Mouse (Mus musculus): ENCODE measurements around the gene Cnot10. TPM values are rescaled to one million over a fixed set of nuclear protein-coding genes. Genes with fewer than 3 reads are reported as not detected.

Cnot10 gene
- total and polyA plus RNA-seq, 2 experiments = 10.7 to 15.2 TPM

- Histone ChIP-seq H3K4me3 (ENCODE audit: insufficient read depth, low read depth, low read length) (no peak overlapping the region), H3K4me1 (ENCODE audit: control insufficient read depth, insufficient read depth, low read length) (no peaks in the 10 kb centered on the region), H3K9ac (ENCODE audit: low read depth, low read length) (no peak overlapping the region), H3K27me3 (ENCODE audit: control insufficient read depth, insufficient read depth, low read length) (no peaks in the 10 kb centered on the region), H3K79me2 (ENCODE audit: control insufficient read depth, insufficient read depth, low read length) (no peaks in the 10 kb centered on the region), H3K36me3 (ENCODE audit: control insufficient read depth, insufficient read depth, low read length) (no peaks in the 10 kb centered on the region), H3K27ac (replicated peaks; ENCODE audit: insufficient read depth, low read depth, low read length) (no peak overlapping the region)
- WGBS = 86% methylated on average over 4 of the region's 4 CpGs
- no peak for DNase-seq (ENCODE audit: extremely low read depth, low read depth, low spot score)
- TF ChIP-seq POLR2A (IDR thresholded peaks at IDR 0.05; ENCODE audit: extremely low read depth, insufficient read depth, low read length) = no peak
- no peak for TF ChIP-seq CTCF (IDR thresholded peaks at IDR 0.05; ENCODE audit: low read depth, low read length)
These were observed 42.2 kb upstream of the Cnot10 start for GRCm38 (mm10) chr9:114682193-114682592.

- no peak for DNase-seq (ENCODE audit: extremely low read depth, low read depth, low spot score)
- Histone ChIP-seq H3K27me3 (ENCODE audit: control insufficient read depth, insufficient read depth, low read length) (no peaks in the 10 kb centered on the region), H3K79me2 (ENCODE audit: control insufficient read depth, insufficient read depth, low read length) (no peaks in the 10 kb centered on the region), H3K9ac (ENCODE audit: low read depth, low read length) (no peak overlapping the region), H3K27ac (replicated peaks; ENCODE audit: insufficient read depth, low read depth, low read length) (no peak overlapping the region), H3K4me3 (ENCODE audit: insufficient read depth, low read depth, low read length) (no peak overlapping the region), H3K4me1 (ENCODE audit: control insufficient read depth, insufficient read depth, low read length) (no peaks in the 10 kb centered on the region), H3K36me3 (ENCODE audit: control insufficient read depth, insufficient read depth, low read length) (no peaks in the 10 kb centered on the region)
- no peak for TF ChIP-seq CTCF (IDR thresholded peaks at IDR 0.05; ENCODE audit: low read depth, low read length)
- TF ChIP-seq POLR2A (IDR thresholded peaks at IDR 0.05; ENCODE audit: extremely low read depth, insufficient read depth, low read length) = no peak
- WGBS = 87% methylated on average over 6 of the region's 6 CpGs
These were observed 40.5 kb upstream of the Cnot10 start for GRCm38 (mm10) chr9:114680531-114680930.

GRCm38 (mm10) chr9:114679944-114680343, 40.0 kb upstream of the Cnot10 start:
- Histone ChIP-seq H3K4me1 (ENCODE audit: control insufficient read depth, insufficient read depth, low read length) (no peaks in the 10 kb centered on the region), H3K36me3 (ENCODE audit: control insufficient read depth, insufficient read depth, low read length) (no peaks in the 10 kb centered on the region), H3K79me2 (ENCODE audit: control insufficient read depth, insufficient read depth, low read length) (no peaks in the 10 kb centered on the region), H3K27ac (replicated peaks; ENCODE audit: insufficient read depth, low read depth, low read length) (no peak overlapping the region), H3K9ac (ENCODE audit: low read depth, low read length) (no peak overlapping the region), H3K4me3 (ENCODE audit: insufficient read depth, low read depth, low read length) (no peak overlapping the region), H3K27me3 (ENCODE audit: control insufficient read depth, insufficient read depth, low read length) (no peaks in the 10 kb centered on the region)
- WGBS = 74% methylated on average over 5 of the region's 5 CpGs
- DNase-seq (ENCODE audit: extremely low read depth, low read depth, low spot score) = peak; percentile 27
- TF ChIP-seq POLR2A (IDR thresholded peaks at IDR 0.05; ENCODE audit: extremely low read depth, insufficient read depth, low read length) = no peak
- TF ChIP-seq CTCF (IDR thresholded peaks at IDR 0.05; ENCODE audit: low read depth, low read length) = no peak

DNA sequence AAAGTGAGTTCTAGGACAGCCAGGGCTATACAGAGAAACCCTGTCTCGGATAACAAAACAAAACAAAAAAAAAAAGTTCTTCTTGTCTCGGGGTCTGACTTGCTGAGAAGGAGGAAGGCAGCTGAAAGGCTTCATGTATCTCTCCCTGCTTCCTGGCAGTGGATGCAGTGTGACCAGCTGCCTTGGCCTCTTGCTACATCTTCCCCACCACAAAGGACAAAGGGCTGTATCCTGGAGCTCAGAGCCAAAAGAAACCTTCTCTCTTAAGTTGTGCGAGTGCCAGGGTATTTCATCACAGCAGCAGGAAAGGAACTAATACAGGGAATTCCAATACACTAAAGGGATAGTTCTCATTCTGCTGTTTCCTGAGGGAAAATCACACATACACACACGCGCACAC, 38.6 kb upstream of the Cnot10 start:
- H3K4me3 ChIP-seq (ENCODE audit: insufficient read depth, low read depth, low read length) = no peak overlapping the region
- no peak overlapping the region for H3K27ac ChIP-seq (replicated peaks; ENCODE audit: insufficient read depth, low read depth, low read length)
- TF ChIP-seq POLR2A (IDR thresholded peaks at IDR 0.05; ENCODE audit: extremely low read depth, insufficient read depth, low read length) (no peak), CTCF (IDR thresholded peaks at IDR 0.05; ENCODE audit: low read depth, low read length) (no peak)
- no peaks in the 10 kb centered on the region for H3K27me3 ChIP-seq (ENCODE audit: control insufficient read depth, insufficient read depth, low read length)
- H3K79me2 ChIP-seq (ENCODE audit: control insufficient read depth, insufficient read depth, low read length) = no peaks in the 10 kb centered on the region
- WGBS = 66% methylated on average over 5 of the region's 5 CpGs
- H3K36me3 ChIP-seq (ENCODE audit: control insufficient read depth, insufficient read depth, low read length) = no peaks in the 10 kb centered on the region
- peak; percentile 71 for DNase-seq (ENCODE audit: extremely low read depth, low read depth, low spot score)
- no peak overlapping the region for H3K9ac ChIP-seq (ENCODE audit: low read depth, low read length)
- no peaks in the 10 kb centered on the region for H3K4me1 ChIP-seq (ENCODE audit: control insufficient read depth, insufficient read depth, low read length)

- no peak for DNase-seq (ENCODE audit: extremely low read depth, low read depth, low spot score)
- no peaks in the 10 kb centered on the region for H3K36me3 ChIP-seq (ENCODE audit: control insufficient read depth, insufficient read depth, low read length)
- no peak overlapping the region for H3K9ac ChIP-seq (ENCODE audit: low read depth, low read length)
- 51% methylated on average over 2 of the region's 2 CpGs for WGBS
- no peak overlapping the region for H3K4me3 ChIP-seq (ENCODE audit: insufficient read depth, low read depth, low read length)
- peaks cover 3% of the 10 kb centered on the region; the same call in 1 of the 2 replicates for H3K4me1 ChIP-seq (ENCODE audit: control insufficient read depth, insufficient read depth, low read length)
- H3K27me3 ChIP-seq (ENCODE audit: control insufficient read depth, insufficient read depth, low read length) = no peaks in the 10 kb centered on the region
- TF ChIP-seq CTCF (IDR thresholded peaks at IDR 0.05; ENCODE audit: low read depth, low read length) (no peak), POLR2A (IDR thresholded peaks at IDR 0.05; ENCODE audit: extremely low read depth, insufficient read depth, low read length) (no peak)
- H3K79me2 ChIP-seq (ENCODE audit: control insufficient read depth, insufficient read depth, low read length) = no peaks in the 10 kb centered on the region
- H3K27ac ChIP-seq (replicated peaks; ENCODE audit: insufficient read depth, low read depth, low read length) = no peak overlapping the region
These were observed 33.6 kb upstream of the Cnot10 start for GRCm38 (mm10) chr9:114673626-114674025.

GRCm38 (mm10) chr9:114672703-114673561, 32.9 kb upstream of the Cnot10 start:
- Histone ChIP-seq H3K4me1 (ENCODE audit: control insufficient read depth, insufficient read depth, low read length) (peaks cover 3% of the 10 kb centered on the region; the same call in 1 of the 2 replicates), H3K79me2 (ENCODE audit: control insufficient read depth, insufficient read depth, low read length) (no peaks in the 10 kb centered on the region), H3K36me3 (ENCODE audit: control insufficient read depth, insufficient read depth, low read length) (no peaks in the 10 kb centered on the region), H3K9ac (ENCODE audit: low read depth, low read length) (no peak overlapping the region), H3K27ac (replicated peaks; ENCODE audit: insufficient read depth, low read depth, low read length) (no peak overlapping the region), H3K4me3 (ENCODE audit: insufficient read depth, low read depth, low read length) (no peak overlapping the region), H3K27me3 (ENCODE audit: control insufficient read depth, insufficient read depth, low read length) (no peaks in the 10 kb centered on the region)
- no peak for TF ChIP-seq CTCF (IDR thresholded peaks at IDR 0.05; ENCODE audit: low read depth, low read length)
- TF ChIP-seq POLR2A (IDR thresholded peaks at IDR 0.05; ENCODE audit: extremely low read depth, insufficient read depth, low read length) = no peak
- DNase-seq (ENCODE audit: extremely low read depth, low read depth, low spot score) = no peak
- 13% methylated on average over 24 of the region's 24 CpGs for WGBS
